Mouse (Mus musculus): ENCODE results near the gene Gabarap. TPM values are rescaled to one million over a fixed set of nuclear protein-coding genes. Genes with fewer than 3 reads are reported as not detected.

The Gabarap gene
- polyA plus RNA-seq, 1 experiment from 2014 or later: 530 TPM

DNA sequence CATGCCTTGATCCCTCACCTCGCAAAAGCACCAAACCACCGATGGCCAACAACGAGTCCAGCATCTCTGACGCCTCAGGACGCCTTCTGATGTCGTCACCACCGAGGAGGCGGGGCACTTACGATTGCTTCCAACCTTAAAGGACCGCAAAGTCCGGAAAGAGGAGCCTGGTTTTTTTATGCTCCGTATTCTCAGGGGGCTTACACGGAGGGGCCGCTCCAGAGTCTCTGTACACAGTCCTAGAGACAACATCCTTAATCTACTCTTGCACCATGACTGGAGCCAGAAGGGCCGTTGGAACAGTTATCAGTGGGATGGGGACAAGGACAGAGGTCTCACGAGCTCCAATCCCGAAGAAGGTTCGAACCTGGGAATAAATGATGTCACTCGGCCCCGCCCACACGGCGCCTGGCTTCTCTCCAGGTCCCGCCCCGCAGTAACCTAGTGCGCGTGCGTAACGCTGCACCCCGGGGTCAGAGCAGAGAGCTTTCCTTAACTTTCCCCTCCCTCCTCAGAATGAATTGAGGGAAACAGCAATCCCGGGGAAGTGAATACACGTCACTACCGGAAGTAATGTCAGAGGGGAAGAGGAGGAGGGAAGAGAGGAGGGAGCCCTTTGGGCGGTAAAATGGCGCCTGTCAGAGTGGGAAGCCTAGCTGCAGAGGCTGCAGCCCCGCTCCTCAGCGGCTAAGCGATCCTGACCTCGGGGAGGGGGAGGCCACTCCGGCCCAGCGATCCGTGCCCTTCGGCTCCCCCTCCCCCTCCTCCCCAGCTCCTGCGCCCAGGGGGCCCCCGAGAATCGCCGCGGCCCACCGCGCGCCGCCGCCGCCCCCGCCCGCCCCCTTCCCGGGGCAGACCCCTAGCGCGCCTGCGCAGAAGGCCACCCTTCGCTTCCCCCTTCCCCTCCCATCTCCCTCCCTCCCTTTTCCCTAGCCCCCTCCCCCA is 10.5 kb upstream of the Gabarap start:
- Histone ChIP-seq H3K4me1 (ENCODE audit: control insufficient read depth, insufficient read depth, low read length) (peaks cover 8% of the 10 kb centered on the region), H3K36me3 (ENCODE audit: control insufficient read depth, insufficient read depth, low read length) (peaks cover 13% of the 10 kb centered on the region), H3K9ac (ENCODE audit: low read length) (peak overlapping the region; percentile 90), H3K4me3 (ENCODE audit: low read depth, low read length) (peak overlapping the region; percentile 86), H3K27ac (ENCODE audit: low read depth, low read length) (peak overlapping the region; percentile 97), H3K9me3 (ENCODE audit: control insufficient read depth, low read length) (no peaks in the 10 kb centered on the region), H3K4me2 (ENCODE audit: low read depth) (peak overlapping the region; percentile 84), H3K27me3 (ENCODE audit: control insufficient read depth, insufficient read depth, low read length) (no peaks in the 10 kb centered on the region)
- ATAC-seq (ENCODE audit: insufficient read depth, low FRiP score, low TSS enrichment) (peak; percentile 87), DNase-seq (ENCODE audit: low spot score) (peak; percentile 99)
- WGBS: under 1% methylated on average over 51 of the region's 60 CpGs

DNA sequence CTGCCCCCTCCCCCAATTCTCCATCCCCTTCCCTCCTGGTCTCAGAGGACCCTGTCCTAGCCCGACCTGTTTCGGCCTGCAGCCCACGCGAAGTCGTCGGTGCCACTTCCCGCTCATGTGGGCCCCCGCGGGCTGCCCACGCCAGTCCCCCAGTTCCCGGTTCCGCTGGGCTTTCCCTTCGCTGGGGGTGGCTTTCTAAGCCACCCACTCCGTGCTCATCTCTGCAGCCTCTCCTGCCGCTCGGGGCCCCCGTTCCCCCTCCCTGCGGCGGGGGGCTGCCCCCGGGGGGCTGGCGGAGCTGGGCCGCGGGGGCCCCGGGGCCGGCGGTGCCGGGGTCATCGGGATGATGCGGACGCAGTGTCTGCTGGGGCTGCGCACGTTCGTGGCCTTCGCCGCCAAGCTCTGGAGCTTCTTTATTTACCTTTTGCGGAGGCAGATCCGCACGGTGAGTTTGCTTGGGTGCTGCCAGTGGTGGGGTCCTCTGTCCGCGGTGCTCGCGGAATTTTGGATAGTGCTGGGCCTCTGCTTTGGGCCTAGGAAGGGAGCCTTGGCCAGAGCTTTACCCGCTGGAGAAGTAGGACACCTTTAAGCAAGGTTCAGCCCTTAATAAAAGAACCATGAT is 9.7 kb upstream of the Gabarap start, which contains the start of gene Ctdnep1:
Gene Ctdnep1, plus strand, starts transcription at position 16 of the 622 bp plus-strand sequence.
- under 1% methylated on average over 33 of the region's 43 CpGs for WGBS
- DNase-seq (ENCODE audit: low spot score) (no peak), ATAC-seq (ENCODE audit: insufficient read depth, low FRiP score, low TSS enrichment) (peak; percentile 65)
- peaks cover 8% of the 10 kb centered on the region for H3K4me1 ChIP-seq (ENCODE audit: control insufficient read depth, insufficient read depth, low read length)
- peak within 1 kb of the TSS; percentile 97 for H3K27ac ChIP-seq (ENCODE audit: low read depth, low read length)
- peaks cover 12% of the 10 kb centered on the region for H3K36me3 ChIP-seq (ENCODE audit: control insufficient read depth, insufficient read depth, low read length)
- H3K9ac ChIP-seq (ENCODE audit: low read length): peak within 1 kb of the TSS; percentile 90
- peak within 1 kb of the TSS; percentile 86 for H3K4me3 ChIP-seq (ENCODE audit: low read depth, low read length)
- no peaks in the 10 kb centered on the region for H3K27me3 ChIP-seq (ENCODE audit: control insufficient read depth, insufficient read depth, low read length)
- H3K9me3 ChIP-seq (ENCODE audit: control insufficient read depth, low read length): no peaks in the 10 kb centered on the region
- H3K4me2 ChIP-seq (ENCODE audit: low read depth): peak within 1 kb of the TSS; percentile 84

DNA sequence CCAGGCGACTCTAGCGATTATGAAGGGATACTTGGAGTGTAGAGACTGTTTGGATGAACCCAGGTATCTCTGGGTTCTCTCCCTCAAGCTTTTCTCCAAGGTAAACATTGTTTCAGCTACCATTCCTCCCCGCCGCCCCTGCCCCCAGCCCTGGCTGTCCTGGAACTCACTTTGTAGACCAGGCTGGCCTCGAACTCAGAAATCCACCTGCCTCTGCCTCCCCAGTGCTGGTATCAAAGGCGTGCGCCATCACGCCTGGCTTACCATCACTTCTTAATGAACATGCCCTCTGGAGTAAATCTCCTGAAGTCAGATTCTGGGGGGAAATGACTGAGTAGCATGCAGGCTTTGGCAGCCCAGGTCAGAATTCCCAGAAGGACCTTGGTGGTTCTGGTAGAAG is 8.7 kb upstream of the Gabarap start, which contains the start of gene Elp5:
Gene Elp5, minus strand, starts transcription at position 293 of the 400 bp plus-strand sequence.
- Histone ChIP-seq H3K4me2 (ENCODE audit: low read depth) (peak within 1 kb of the TSS; percentile 84), H3K4me1 (ENCODE audit: control insufficient read depth, insufficient read depth, low read length) (peaks cover 8% of the 10 kb centered on the region), H3K27me3 (ENCODE audit: control insufficient read depth, insufficient read depth, low read length) (no peaks in the 10 kb centered on the region), H3K9me3 (ENCODE audit: control insufficient read depth, low read length) (no peaks in the 10 kb centered on the region), H3K36me3 (ENCODE audit: control insufficient read depth, insufficient read depth, low read length) (peaks cover 12% of the 10 kb centered on the region), H3K27ac (ENCODE audit: low read depth, low read length) (peak within 1 kb of the TSS; percentile 97), H3K9ac (ENCODE audit: low read length) (peak within 1 kb of the TSS; percentile 90), H3K4me3 (ENCODE audit: low read depth, low read length) (peak within 1 kb of the TSS; percentile 86)
- ATAC-seq (ENCODE audit: insufficient read depth, low FRiP score, low TSS enrichment) (no peak), DNase-seq (ENCODE audit: low spot score) (no peak)
- WGBS: 62% methylated on average over 8 of the region's 8 CpGs

DNA sequence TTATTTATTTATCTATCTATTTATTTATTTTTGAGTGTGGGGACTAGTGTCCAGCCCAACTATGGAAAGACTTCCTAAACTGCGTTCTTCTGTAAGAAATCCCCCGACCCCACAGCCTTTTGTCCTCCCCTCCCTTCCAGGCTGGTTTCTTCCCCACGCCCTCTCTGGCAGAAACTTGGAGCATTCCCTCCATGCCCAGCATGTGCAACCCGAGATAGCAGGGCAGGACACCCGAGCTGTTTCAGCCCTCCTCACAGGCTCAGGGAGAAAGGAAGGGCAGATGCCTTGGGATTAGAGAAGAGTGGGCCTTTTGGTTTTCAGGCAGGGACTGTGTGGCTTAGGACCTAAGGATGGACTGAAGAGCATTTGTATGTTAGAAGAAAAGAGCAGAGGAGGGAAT is 8.1 kb upstream of the Gabarap start:
- DNase-seq (ENCODE audit: low spot score) (no peak), ATAC-seq (ENCODE audit: insufficient read depth, low FRiP score, low TSS enrichment) (no peak)
- Histone ChIP-seq H3K4me3 (ENCODE audit: low read depth, low read length) (peak overlapping the region; percentile 86; the same call in 1 of the 2 replicates), H3K4me1 (ENCODE audit: control insufficient read depth, insufficient read depth, low read length) (peaks cover 8% of the 10 kb centered on the region), H3K4me2 (ENCODE audit: low read depth) (peak overlapping the region; percentile 84), H3K27ac (ENCODE audit: low read depth, low read length) (no peak overlapping the region), H3K27me3 (ENCODE audit: control insufficient read depth, insufficient read depth, low read length) (no peaks in the 10 kb centered on the region), H3K9ac (ENCODE audit: low read length) (peak overlapping the region; percentile 45; the same call in 1 of the 2 replicates), H3K36me3 (ENCODE audit: control insufficient read depth, insufficient read depth, low read length) (peaks cover 12% of the 10 kb centered on the region), H3K9me3 (ENCODE audit: control insufficient read depth, low read length) (no peaks in the 10 kb centered on the region)
- 50% methylated on average over 5 of the region's 5 CpGs for WGBS

DNA sequence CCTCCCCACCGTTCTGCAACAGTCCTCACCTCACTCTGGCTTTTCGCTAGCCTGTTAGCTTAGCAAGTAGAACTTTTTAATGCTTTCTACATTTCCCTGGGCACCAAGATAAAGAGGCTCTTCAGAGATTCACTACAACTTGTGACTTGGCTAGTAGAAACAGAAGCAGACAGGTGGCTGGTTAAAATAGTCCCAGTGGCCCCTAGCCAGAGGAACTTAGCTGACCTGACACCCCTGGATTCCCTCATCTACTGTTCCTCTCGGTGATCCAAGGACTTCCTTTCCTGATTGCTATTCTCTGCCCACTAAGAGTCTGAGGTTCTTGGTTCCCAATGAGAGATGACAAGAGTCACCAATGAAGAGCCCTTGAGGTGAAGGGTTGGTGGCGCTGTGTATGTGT is 7.6 kb upstream of the Gabarap start:
- Histone ChIP-seq H3K9me3 (ENCODE audit: control insufficient read depth, low read length) (no peaks in the 10 kb centered on the region), H3K4me2 (ENCODE audit: low read depth) (no peak overlapping the region), H3K27me3 (ENCODE audit: control insufficient read depth, insufficient read depth, low read length) (no peaks in the 10 kb centered on the region), H3K9ac (ENCODE audit: low read length) (no peak overlapping the region), H3K36me3 (ENCODE audit: control insufficient read depth, insufficient read depth, low read length) (peaks cover 12% of the 10 kb centered on the region), H3K4me1 (ENCODE audit: control insufficient read depth, insufficient read depth, low read length) (peaks cover 8% of the 10 kb centered on the region), H3K4me3 (ENCODE audit: low read depth, low read length) (no peak overlapping the region), H3K27ac (ENCODE audit: low read depth, low read length) (no peak overlapping the region)
- DNase-seq (ENCODE audit: low spot score) (no peak), ATAC-seq (ENCODE audit: insufficient read depth, low FRiP score, low TSS enrichment) (no peak)
- 91% methylated on average over 4 of the region's 4 CpGs for WGBS

DNA sequence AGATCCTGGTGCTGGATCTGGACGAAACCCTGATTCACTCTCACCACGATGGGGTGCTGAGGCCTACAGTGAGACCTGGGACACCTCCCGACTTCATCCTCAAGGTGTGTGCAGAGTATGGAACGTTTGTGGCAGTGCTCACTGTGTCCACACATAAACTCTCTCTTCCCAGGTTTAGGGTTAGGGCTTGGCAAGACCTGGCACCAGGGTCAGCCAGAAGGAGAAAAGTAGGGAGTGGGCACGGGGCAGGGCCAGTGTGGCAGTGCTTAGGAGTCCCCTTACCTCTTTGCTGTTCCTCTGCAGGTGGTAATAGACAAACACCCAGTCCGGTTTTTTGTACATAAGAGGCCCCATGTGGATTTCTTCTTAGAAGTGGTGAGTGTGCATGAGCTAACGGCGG is 6.5 kb upstream of the Gabarap start:
- no peak overlapping the region for H3K9ac ChIP-seq (ENCODE audit: low read length)
- H3K9me3 ChIP-seq (ENCODE audit: control insufficient read depth, low read length): no peaks in the 10 kb centered on the region
- no peak overlapping the region for H3K27ac ChIP-seq (ENCODE audit: low read depth, low read length)
- peaks cover 8% of the 10 kb centered on the region for H3K4me1 ChIP-seq (ENCODE audit: control insufficient read depth, insufficient read depth, low read length)
- no peak overlapping the region for H3K4me3 ChIP-seq (ENCODE audit: low read depth, low read length)
- ATAC-seq (ENCODE audit: insufficient read depth, low FRiP score, low TSS enrichment) (no peak), DNase-seq (ENCODE audit: low spot score) (no peak)
- peaks cover 17% of the 10 kb centered on the region for H3K36me3 ChIP-seq (ENCODE audit: control insufficient read depth, insufficient read depth, low read length)
- no peak overlapping the region for H3K4me2 ChIP-seq (ENCODE audit: low read depth)
- WGBS: 91% methylated on average over 8 of the region's 8 CpGs
- no peaks in the 10 kb centered on the region for H3K27me3 ChIP-seq (ENCODE audit: control insufficient read depth, insufficient read depth, low read length)

DNA sequence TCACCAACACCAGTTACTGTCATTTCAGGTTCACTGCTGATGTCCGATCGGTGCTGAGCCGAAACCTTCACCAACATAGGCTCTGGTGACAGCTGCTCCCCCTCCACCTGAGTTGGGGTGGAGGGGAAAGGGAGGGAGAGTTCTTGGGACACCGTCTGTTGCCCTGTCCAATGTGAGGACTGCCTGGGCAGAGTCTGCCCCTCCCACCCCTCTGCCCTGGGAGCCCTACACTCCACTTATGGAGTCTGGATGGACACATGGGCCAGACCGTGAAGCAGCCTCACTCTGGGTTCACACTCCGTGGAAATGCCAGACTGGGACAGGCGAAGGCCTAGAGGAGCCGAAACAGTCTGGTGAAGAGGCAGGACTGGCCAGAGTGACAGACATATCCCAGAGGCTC is 994 bp upstream of the Gabarap start:
- no peak overlapping the region for H3K4me3 ChIP-seq (ENCODE audit: low read depth, low read length)
- ATAC-seq (ENCODE audit: insufficient read depth, low FRiP score, low TSS enrichment) (no peak; the same call in 1 of the 2 replicates), DNase-seq (ENCODE audit: low spot score) (no peak)
- H3K9me3 ChIP-seq (ENCODE audit: control insufficient read depth, low read length): no peaks in the 10 kb centered on the region
- H3K9ac ChIP-seq (ENCODE audit: low read length): no peak overlapping the region
- H3K27ac ChIP-seq (ENCODE audit: low read depth, low read length): no peak overlapping the region
- H3K4me1 ChIP-seq (ENCODE audit: control insufficient read depth, insufficient read depth, low read length): peaks cover 7% of the 10 kb centered on the region
- H3K36me3 ChIP-seq (ENCODE audit: control insufficient read depth, insufficient read depth, low read length): peaks cover 14% of the 10 kb centered on the region
- H3K4me2 ChIP-seq (ENCODE audit: low read depth): no peak overlapping the region
- H3K27me3 ChIP-seq (ENCODE audit: control insufficient read depth, insufficient read depth, low read length): no peaks in the 10 kb centered on the region
- 93% methylated on average over 8 of the region's 8 CpGs for WGBS

DNA sequence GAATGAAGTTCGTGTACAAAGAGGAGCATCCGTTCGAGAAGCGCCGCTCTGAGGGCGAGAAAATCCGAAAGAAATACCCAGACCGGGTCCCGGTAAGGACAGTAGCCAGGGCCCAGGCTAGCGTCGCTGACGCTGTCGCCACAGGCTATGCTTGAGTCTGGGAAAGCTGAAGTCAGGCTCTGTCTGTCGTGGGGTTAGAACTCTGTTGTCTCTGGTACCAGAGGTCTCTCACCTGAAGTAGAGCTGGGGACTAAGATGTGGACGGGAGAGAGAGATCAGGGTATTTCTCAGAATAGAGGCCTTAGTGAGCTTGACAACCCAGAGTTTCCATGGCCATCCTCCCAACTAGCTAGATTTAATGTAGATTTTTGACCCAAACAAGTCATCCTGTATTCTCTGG is 768 bp downstream of the Gabarap start:
- peaks cover 10% of the 10 kb centered on the region for H3K36me3 ChIP-seq (ENCODE audit: control insufficient read depth, insufficient read depth, low read length)
- peaks cover 7% of the 10 kb centered on the region for H3K4me1 ChIP-seq (ENCODE audit: control insufficient read depth, insufficient read depth, low read length)
- H3K9ac ChIP-seq (ENCODE audit: low read length): peak overlapping the region; percentile 75
- peak overlapping the region; percentile 61 for H3K4me3 ChIP-seq (ENCODE audit: low read depth, low read length)
- no peaks in the 10 kb centered on the region for H3K27me3 ChIP-seq (ENCODE audit: control insufficient read depth, insufficient read depth, low read length)
- peak overlapping the region; percentile 66; the same call in 1 of the 2 replicates for H3K27ac ChIP-seq (ENCODE audit: low read depth, low read length)
- DNase-seq (ENCODE audit: low spot score) (no peak), ATAC-seq (ENCODE audit: insufficient read depth, low FRiP score, low TSS enrichment) (no peak)
- H3K9me3 ChIP-seq (ENCODE audit: control insufficient read depth, low read length): no peaks in the 10 kb centered on the region
- peak overlapping the region; percentile 59 for H3K4me2 ChIP-seq (ENCODE audit: low read depth)
- WGBS: 0% methylated on average over 15 of the region's 15 CpGs

Data from neural tube, embryonic 11.5 days (tissue).